Mouse (Mus musculus) testis, adult 2 months (tissue): Measurements from ENCODE around the gene Cct5.

Experiments
- CTCF ChIP-seq: fragments of 200-500 bp; IDR thresholded peaks from 2 replicates; pipeline ENCODE4 v1.5.1; 2012; ENCODE audit warnings: low read depth, mild to moderate bottlenecking, inconsistent platforms, low read length, moderate library complexity; ENCODE audit not compliant: control insufficient read depth, insufficient read depth, insufficient replicate concordance
- POLR2A ChIP-seq: fragments of 200-500 bp; IDR thresholded peaks from 2 replicates; pipeline ENCODE4 v1.6.1; 2012; ENCODE audit warnings: low read depth, mild to moderate bottlenecking, inconsistent platforms, low read length, moderate library complexity; ENCODE audit not compliant: control insufficient read depth

DNA sequence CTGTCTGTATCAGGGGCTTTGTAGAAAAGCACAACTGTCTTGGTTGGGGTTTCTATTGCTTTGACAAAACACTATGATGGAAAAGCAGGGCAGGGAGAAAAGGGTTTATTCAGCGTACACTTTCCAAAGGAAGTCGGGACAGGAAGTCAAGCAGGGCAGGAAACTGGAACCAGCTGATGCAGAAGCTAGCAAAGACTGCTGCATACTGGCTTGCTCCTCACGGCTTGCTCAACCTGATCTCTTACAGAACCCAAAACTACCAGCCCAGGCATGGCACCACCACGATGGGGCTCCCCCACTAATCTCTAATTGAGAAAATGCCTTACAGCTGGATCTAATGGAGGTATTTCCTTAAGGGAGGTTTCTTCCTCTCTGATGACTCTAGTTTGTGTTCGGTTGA is 54.2 kb downstream of the Cct5 start:
- TF ChIP-seq CTCF (no peak), POLR2A (no peak)
